Mouse (Mus musculus) neural tube, embryonic 15.5 days (tissue): ENCODE results near the gene Map3k12. TPM values are rescaled to one million over a fixed set of nuclear protein-coding genes. Genes with fewer than 3 reads are reported as not detected.
A peak's percentile ranks its signal among the peaks of the same experiment; 100 is the strongest.

ENCODE experiments used
- ATAC-seq: fragments of 200-750 bp; cut with Nextera tagmentation; 2 replicates; pipeline ENCODE4 v1.8.0; 2017; ENCODE audit warnings: mild to moderate bottlenecking, moderate TSS enrichment, moderate library complexity; ENCODE audit not compliant: low FRiP score
- H3K27ac ChIP-seq: fragments of 300-500 bp; sonication (generic); replicated peaks from 2 replicates; pipeline ENCODE4 v1.5.1; 2015; ENCODE audit warnings: mild to moderate bottlenecking, inconsistent platforms
- H3K27me3 ChIP-seq: fragments of 300-500 bp; sonication (generic); replicated peaks from 2 replicates; pipeline ENCODE4 v1.6.1; 2015; ENCODE audit warnings: inconsistent platforms
- H3K36me3 ChIP-seq: fragments of 300-500 bp; sonication (generic); 2 replicates; pipeline ENCODE4 v1.6.1; 2015; ENCODE audit warnings: inconsistent platforms
- H3K4me1 ChIP-seq: fragments of 300-500 bp; sonication (generic); 2 replicates; pipeline ENCODE4 v1.6.1; 2015; ENCODE audit warnings: inconsistent platforms
- H3K4me2 ChIP-seq: fragments of 300-500 bp; sonication (generic); 2 replicates; pipeline ENCODE4 v1.6.1; 2015; ENCODE audit warnings: inconsistent platforms, mild to moderate bottlenecking, moderate library complexity
- H3K4me3 ChIP-seq: fragments of 300-500 bp; sonication (generic); replicated peaks from 2 replicates; pipeline ENCODE4 v1.5.1; 2015; ENCODE audit warnings: mild to moderate bottlenecking, inconsistent platforms
- H3K9ac ChIP-seq: fragments of 300-500 bp; sonication (generic); replicated peaks from 2 replicates; pipeline ENCODE4 v1.6.1; 2015; ENCODE audit warnings: mild to moderate bottlenecking, inconsistent platforms
- H3K9me3 ChIP-seq: fragments of 300-500 bp; sonication (generic); replicated peaks from 2 replicates; pipeline ENCODE4 v1.6.1; 2016; ENCODE audit warnings: inconsistent platforms
- WGBS: fragments of 180-500 bp; shearing (Covaris S2); methylation state at CpG from one replicate; pipeline ENCODE4 v1.1.7; 2015; ENCODE audit warnings: mixed read lengths; 5-methylcytosine and 5-hydroxymethylcytosine counted together
- polyA plus RNA-seq: library from polyadenylated mRNA; unstranded; fragments of >200 nt; fragmentation: Nextera tagmentation; extraction: Ambion mirVana; gene quantifications from 2 replicates; pipeline ENCODE4 v1.2.1, GENCODE M21; 2015

Gene Map3k12
- polyA plus RNA-seq, 1 experiment from 2014 or later, result 57.4 TPM

- Histone ChIP-seq H3K36me3 (peaks cover 75% of the 10 kb centered on the region), H3K4me1 (no peaks in the 10 kb centered on the region), H3K4me3 (no peak overlapping the region), H3K27ac (no peak overlapping the region), H3K27me3 (no peaks in the 10 kb centered on the region), H3K9me3 (no peaks in the 10 kb centered on the region), H3K4me2 (no peak overlapping the region), H3K9ac (no peak overlapping the region)
- WGBS, result 93% methylated on average over 5 of the region's 5 CpGs
- ATAC-seq, result no peak
Observed at GRCm38 (mm10) chr15:102500479-102500878, 16.4 kb downstream of the Map3k12 start.

GRCm38 (mm10) chr15:102499851-102500250 is 17.0 kb downstream of the Map3k12 start:
- Histone ChIP-seq H3K9me3 (no peaks in the 10 kb centered on the region), H3K27me3 (no peaks in the 10 kb centered on the region), H3K36me3 (peaks cover 73% of the 10 kb centered on the region), H3K27ac (no peak overlapping the region), H3K4me2 (no peak overlapping the region), H3K9ac (no peak overlapping the region), H3K4me1 (no peaks in the 10 kb centered on the region), H3K4me3 (no peak overlapping the region)
- no peak for ATAC-seq
- WGBS, result 88% methylated on average over 6 of the region's 6 CpGs

GRCm38 (mm10) chr15:102499370-102499769 is 17.5 kb downstream of the Map3k12 start:
- Histone ChIP-seq H3K4me3 (no peak overlapping the region), H3K27me3 (no peaks in the 10 kb centered on the region), H3K4me2 (no peak overlapping the region), H3K4me1 (no peaks in the 10 kb centered on the region), H3K36me3 (peaks cover 71% of the 10 kb centered on the region), H3K27ac (no peak overlapping the region), H3K9me3 (no peaks in the 10 kb centered on the region), H3K9ac (no peak overlapping the region)
- 80% methylated on average over 3 of the region's 3 CpGs for WGBS
- ATAC-seq, result no peak

- no peak overlapping the region for H3K4me3 ChIP-seq
- no peak overlapping the region for H3K9ac ChIP-seq
- no peak overlapping the region for H3K4me2 ChIP-seq
- H3K27me3 ChIP-seq, result no peaks in the 10 kb centered on the region
- peaks cover 69% of the 10 kb centered on the region for H3K36me3 ChIP-seq
- no peaks in the 10 kb centered on the region for H3K4me1 ChIP-seq
- no peak overlapping the region for H3K27ac ChIP-seq
- H3K9me3 ChIP-seq, result no peaks in the 10 kb centered on the region
- no peak for ATAC-seq
- 85% methylated on average over 3 of the region's 3 CpGs for WGBS
Observed at GRCm38 (mm10) chr15:102498322-102498721, 18.5 kb downstream of the Map3k12 start.

GRCm38 (mm10) chr15:102487664-102488063 is 29.2 kb downstream of the Map3k12 start:
- Histone ChIP-seq H3K9ac (no peak overlapping the region), H3K27me3 (no peaks in the 10 kb centered on the region), H3K27ac (no peak overlapping the region), H3K4me3 (no peak overlapping the region), H3K4me1 (no peaks in the 10 kb centered on the region), H3K9me3 (no peaks in the 10 kb centered on the region), H3K4me2 (no peak overlapping the region), H3K36me3 (peaks cover 78% of the 10 kb centered on the region)
- no peak for ATAC-seq
- 65% methylated on average over 1 of the region's 1 CpGs for WGBS

- H3K27me3 ChIP-seq, result no peaks in the 10 kb centered on the region
- H3K9me3 ChIP-seq, result no peaks in the 10 kb centered on the region
- no peak overlapping the region for H3K9ac ChIP-seq
- peaks cover 83% of the 10 kb centered on the region for H3K36me3 ChIP-seq
- ATAC-seq, result no peak
- 91% methylated on average over 12 of the region's 12 CpGs for WGBS
- H3K4me3 ChIP-seq, result no peak overlapping the region
- H3K4me1 ChIP-seq, result no peaks in the 10 kb centered on the region
- no peak overlapping the region for H3K4me2 ChIP-seq
- H3K27ac ChIP-seq, result no peak overlapping the region
Observed at GRCm38 (mm10) chr15:102485853-102486252, 31.0 kb downstream of the Map3k12 start.

GRCm38 (mm10) chr15:102483136-102483535 is 33.7 kb downstream of the Map3k12 start:
- 91% methylated on average over 3 of the region's 3 CpGs for WGBS
- peaks cover 77% of the 10 kb centered on the region for H3K36me3 ChIP-seq
- H3K27ac ChIP-seq, result no peak overlapping the region
- H3K4me2 ChIP-seq, result no peak overlapping the region
- H3K9ac ChIP-seq, result no peak overlapping the region
- no peak overlapping the region for H3K4me3 ChIP-seq
- H3K4me1 ChIP-seq, result no peaks in the 10 kb centered on the region
- no peak for ATAC-seq
- no peaks in the 10 kb centered on the region for H3K27me3 ChIP-seq
- H3K9me3 ChIP-seq, result no peaks in the 10 kb centered on the region

- Histone ChIP-seq H3K27me3 (no peaks in the 10 kb centered on the region), H3K4me1 (peaks cover 17% of the 10 kb centered on the region), H3K9me3 (no peaks in the 10 kb centered on the region), H3K9ac (no peak overlapping the region), H3K27ac (no peak overlapping the region), H3K4me2 (no peak overlapping the region), H3K4me3 (no peak overlapping the region), H3K36me3 (peaks cover 50% of the 10 kb centered on the region)
- ATAC-seq, result no peak
- WGBS, result 89% methylated on average over 2 of the region's 2 CpGs
Observed at GRCm38 (mm10) chr15:102474520-102474919, 42.3 kb downstream of the Map3k12 start.

GRCm38 (mm10) chr15:102473246-102473645 is 43.6 kb downstream of the Map3k12 start:
- no peak for ATAC-seq
- Histone ChIP-seq H3K27me3 (no peaks in the 10 kb centered on the region), H3K4me1 (peaks cover 17% of the 10 kb centered on the region), H3K36me3 (peaks cover 39% of the 10 kb centered on the region), H3K9ac (no peak overlapping the region), H3K9me3 (no peaks in the 10 kb centered on the region), H3K4me2 (no peak overlapping the region), H3K27ac (no peak overlapping the region), H3K4me3 (no peak overlapping the region)
- 81% methylated on average over 2 of the region's 2 CpGs for WGBS

GRCm38 (mm10) chr15:102471727-102472126 is 45.1 kb downstream of the Map3k12 start:
- peaks cover 17% of the 10 kb centered on the region for H3K4me1 ChIP-seq
- H3K4me2 ChIP-seq, result peak overlapping the region; percentile 59
- no peak overlapping the region for H3K27ac ChIP-seq
- no peaks in the 10 kb centered on the region for H3K27me3 ChIP-seq
- no peak for ATAC-seq
- peak overlapping the region; percentile 86 for H3K9ac ChIP-seq
- H3K4me3 ChIP-seq, result peak overlapping the region; percentile 79
- H3K9me3 ChIP-seq, result no peaks in the 10 kb centered on the region
- H3K36me3 ChIP-seq, result peaks cover 30% of the 10 kb centered on the region

- H3K4me1 ChIP-seq, result peaks cover 17% of the 10 kb centered on the region
- H3K4me3 ChIP-seq, result peak overlapping the region; percentile 79
- H3K9me3 ChIP-seq, result no peaks in the 10 kb centered on the region
- H3K9ac ChIP-seq, result peak overlapping the region; percentile 86
- ATAC-seq, result no peak
- H3K36me3 ChIP-seq, result peaks cover 26% of the 10 kb centered on the region
- 3% methylated on average over 10 of the region's 10 CpGs for WGBS
- H3K27ac ChIP-seq, result peak overlapping the region; percentile 95
- peak overlapping the region; percentile 59 for H3K4me2 ChIP-seq
- no peaks in the 10 kb centered on the region for H3K27me3 ChIP-seq
Observed at GRCm38 (mm10) chr15:102471295-102471645, 45.6 kb downstream of the Map3k12 start.

- WGBS, result 1% methylated on average over 41 of the region's 67 CpGs
Observed at GRCm38 (mm10) chr15:102470605-102471294, 46.1 kb downstream of the Map3k12 start.

More at GRCm38 (mm10) chr15:102470605-102471294, 46.1 kb downstream of the Map3k12 start:
- Histone ChIP-seq H3K27ac (peak overlapping the region; percentile 95), H3K4me3 (peak overlapping the region; percentile 79), H3K9me3 (no peaks in the 10 kb centered on the region), H3K9ac (peak overlapping the region; percentile 86), H3K4me2 (peak overlapping the region; percentile 59), H3K36me3 (peaks cover 21% of the 10 kb centered on the region), H3K4me1 (peaks cover 17% of the 10 kb centered on the region), H3K27me3 (no peaks in the 10 kb centered on the region)
- peak; percentile 77 for ATAC-seq
